Mouse (Mus musculus): ENCODE results near the gene Map3k3.

Map3k3 gene

DNA sequence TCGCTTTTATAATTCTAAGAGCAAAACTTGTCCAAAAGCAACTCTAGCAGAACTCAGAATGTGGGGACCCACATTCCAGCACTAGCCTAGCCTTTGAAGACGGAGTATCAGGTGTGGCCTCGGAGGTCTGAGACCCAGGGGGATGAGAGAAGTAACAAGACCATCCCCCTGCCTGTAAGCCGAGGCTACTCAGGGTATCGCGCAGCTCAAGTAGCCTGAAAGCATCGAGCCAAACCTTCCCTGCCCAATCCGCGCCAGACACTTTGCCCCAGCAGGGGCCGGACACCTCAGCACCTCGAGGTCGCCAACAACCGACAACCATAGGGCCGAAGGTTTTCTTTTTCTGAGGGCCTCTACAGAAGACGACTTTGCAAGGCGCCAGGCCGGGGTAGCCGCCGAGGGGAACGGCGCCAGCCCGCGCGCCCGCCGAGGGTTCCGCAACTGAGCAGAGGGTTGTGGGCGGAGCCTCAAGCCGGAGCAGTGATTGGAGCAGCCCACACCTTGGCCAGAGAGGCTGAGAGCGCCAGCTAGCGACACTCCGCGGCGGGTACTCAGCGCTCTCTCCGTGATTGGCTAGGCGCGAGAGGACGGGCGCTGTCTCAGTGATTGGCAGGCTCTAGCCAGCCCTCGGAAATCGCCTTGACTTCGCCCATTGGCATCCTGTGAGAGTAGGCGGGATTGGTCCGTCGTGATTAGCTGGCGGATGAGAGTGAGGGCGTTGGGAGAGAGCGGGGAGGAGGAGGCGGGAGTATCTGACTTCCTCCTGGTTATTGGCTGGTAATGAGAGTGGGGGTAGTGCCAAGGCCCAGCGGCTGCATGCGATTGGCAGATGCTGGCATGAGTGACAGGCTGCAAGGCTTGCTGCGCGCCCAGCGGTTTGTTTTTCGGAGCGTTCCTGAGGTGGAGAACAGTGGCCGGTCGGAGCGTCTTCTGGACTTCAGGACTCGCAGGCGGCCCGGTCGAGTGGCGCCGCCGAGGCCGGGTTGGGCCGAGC lies at the start of gene Map3k3:
TSS of gene Map3k3 (plus strand) at position 906 of the 994 bp plus-strand sequence.
- peak; percentile 99 for DNase-seq

DNA sequence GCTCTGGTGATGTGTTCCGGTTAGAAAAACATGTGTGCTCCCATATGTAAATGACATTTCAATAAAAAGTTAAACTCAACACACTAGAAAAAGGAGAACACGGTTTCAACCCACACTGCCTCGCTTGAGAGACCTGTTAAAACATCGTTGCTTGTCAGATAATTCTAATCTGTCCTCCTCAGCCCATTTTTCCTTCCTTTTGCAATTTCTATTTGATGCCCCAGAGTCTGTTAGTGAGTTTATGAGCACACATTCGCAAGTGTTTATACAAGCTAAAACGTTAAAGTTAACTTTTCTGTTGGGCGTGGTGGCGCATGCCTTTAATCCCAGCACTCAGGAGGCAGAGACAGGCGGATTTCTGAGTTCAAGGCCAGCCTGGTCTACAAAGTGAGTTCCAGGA lies 49.4 kb upstream of the Map3k3 start:
- no peak for DNase-seq

DNA sequence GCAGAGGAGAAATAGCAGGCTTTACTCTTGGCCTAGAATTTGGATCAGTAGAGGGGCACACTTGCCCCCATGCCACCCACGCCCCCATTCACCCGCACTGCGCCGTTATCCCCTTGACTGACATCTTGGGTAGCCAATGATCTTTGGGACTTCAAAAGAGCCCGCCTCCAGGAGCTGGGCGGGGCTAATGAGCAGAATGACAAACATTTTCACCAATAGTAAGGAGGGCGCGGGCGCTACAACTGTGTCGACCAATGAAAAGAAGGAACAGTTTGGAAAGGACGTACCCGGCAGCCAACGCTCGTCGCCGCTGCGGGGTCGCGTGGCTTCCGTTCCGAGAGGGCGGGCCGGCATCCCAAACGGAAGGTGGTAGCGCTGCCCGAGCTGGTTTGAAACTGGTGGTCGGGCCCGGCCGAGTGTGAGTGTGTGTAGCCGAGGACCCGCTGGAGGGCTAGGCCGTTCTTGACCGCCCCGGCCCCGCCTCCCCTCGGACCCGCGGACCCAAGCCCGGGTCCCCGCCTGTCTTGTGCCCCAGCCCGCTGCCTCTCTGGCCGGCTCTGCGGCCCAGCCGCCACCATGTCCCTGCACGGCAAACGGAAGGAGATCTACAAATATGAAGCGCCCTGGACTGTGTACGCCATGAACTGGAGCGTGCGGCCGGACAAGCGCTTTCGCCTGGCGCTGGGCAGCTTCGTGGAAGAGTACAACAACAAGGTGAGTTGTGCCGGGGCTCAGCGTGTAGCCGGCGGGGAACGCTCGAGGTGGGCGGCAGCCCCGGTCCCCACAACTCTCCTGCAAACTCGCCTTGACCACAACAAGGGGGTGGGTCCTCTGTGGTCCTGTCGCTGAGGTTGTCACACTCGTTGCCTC lies 47.6 kb upstream of the Map3k3 start, which contains the start of gene Dcaf7:
TSS of gene Dcaf7 (plus strand) at position 325 of the 870 bp plus-strand sequence.
- peak; percentile 95 to 98 for DNase-seq

DNA sequence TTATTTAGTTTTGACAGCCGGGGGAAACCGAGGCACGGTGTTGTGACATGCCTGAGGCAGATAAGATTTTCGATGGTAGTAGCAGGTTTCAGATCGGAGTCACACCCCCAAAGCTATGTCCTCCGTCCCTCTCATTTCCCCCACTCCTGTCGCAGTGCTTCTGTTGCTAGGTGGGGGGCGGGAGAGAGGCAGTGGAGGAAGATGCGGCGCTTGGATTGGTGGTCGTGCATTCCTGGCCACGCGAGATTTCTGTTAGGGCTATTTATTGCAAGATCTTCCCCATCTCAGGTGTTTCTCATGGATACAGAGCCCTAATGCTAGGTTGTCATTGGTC lies 47.0 kb upstream of the Map3k3 start:
- peak; percentile 64 to 81 for DNase-seq

DNA sequence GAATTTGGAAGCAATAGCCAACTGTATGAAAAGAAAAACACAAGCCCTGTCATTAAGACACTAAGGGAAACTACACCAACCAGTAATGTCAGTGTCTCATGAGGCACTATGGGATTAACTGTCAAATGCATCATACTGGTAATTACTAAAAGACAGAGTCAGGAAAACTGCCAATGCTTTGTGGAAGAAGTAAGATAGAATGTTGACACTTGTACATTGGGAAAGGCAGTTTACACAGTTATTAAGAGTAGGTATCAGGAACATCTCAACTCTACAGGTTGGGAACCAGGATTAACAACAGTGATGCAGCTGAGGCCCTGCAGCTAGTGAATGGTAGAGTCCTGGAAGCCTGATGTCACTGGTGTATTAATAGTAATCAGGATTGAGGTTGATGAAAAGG lies 40.1 kb upstream of the Map3k3 start:
- no peak for DNase-seq

DNA sequence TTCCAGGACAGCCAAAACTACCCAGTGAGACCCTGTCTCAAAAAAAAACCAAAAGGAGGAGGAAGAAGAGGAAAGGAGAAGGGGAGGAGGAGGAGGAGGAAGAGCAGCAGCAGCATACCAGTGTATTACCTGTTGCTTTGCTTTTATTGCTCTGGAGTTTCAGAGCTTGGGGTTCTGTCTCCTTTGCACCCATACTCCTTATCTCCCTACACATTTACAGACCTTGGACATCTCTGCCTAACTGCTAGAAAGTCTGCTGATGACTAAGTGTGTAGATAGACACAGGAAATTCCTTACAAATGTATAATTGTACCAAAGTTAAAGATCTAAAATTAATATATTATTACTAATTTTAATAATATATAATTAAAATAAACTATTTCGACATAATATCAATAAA lies 39.2 kb upstream of the Map3k3 start:
- DNase-seq: no peak

DNA sequence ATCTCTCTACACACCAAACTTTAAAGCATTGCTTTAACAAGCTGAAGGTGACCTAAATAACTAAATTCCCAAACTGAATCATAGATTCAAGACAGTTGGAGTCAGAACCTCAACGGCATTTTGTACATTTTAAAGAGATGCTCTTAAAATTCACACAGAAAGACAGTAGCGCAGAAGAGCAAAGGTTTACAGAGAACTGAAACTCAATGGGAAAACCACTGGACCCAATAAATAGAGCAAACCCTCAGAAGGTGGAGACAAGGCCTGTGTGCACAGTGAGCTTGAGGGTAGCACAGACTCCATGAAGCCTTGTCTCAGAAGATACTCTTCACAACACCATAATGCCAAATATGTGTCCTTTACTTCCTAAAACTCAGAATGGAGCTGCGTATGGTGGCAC lies 38.6 kb upstream of the Map3k3 start:
- DNase-seq: no peak

DNA sequence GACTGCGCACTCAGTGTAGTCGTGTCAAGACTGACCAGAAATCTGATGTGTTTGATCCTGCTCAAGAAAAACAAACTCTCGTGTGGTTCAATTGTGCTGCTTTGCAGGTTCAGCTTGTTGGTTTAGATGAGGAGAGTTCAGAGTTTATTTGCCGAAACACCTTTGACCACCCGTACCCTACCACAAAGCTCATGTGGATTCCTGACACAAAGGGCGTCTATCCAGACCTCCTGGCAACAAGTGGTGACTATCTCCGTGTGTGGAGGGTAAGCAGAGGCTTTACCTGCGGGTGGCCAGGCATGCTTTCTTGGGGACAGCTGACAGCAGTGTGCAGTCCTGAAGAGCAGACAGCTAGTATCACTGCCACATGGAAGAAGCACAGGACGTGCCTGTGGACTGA lies 37.8 kb upstream of the Map3k3 start:
- no peak for DNase-seq

DNA sequence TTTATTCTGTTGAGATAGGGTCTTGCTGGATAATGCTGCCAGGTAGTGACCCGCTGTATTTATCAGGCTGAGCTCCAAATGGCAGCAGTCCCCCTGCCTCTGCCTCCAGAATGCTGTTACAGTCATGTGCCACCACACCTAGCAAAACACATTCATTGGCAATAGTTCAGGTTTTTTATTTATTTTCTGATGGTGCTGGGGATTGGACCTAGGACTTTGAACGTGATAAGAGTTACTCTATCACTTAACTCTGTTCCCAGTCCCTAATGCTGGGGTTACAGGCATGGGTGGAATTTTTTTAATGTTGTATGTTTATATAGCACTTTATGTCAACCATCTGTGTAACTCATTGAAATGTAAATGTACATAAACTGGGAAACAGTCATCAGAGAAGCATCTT lies 30.5 kb upstream of the Map3k3 start:
- DNase-seq: no peak

DNA sequence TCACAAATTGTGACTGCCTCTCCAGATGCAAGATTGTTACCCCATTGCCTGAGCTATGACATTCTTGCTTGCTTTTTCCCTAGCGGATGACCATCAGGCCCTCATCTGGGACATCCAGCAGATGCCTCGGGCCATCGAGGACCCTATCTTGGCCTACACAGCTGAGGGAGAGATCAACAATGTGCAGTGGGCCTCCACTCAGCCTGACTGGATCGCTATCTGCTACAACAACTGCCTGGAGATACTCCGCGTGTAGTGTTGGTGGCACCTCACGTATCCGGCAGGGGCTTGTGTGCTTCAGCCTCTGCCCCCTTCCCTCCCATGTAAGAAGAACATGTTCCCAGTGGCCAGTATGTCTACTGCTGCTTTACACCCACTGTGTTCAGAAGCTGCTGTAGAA lies 29.8 kb upstream of the Map3k3 start:
- no peak for DNase-seq

DNA sequence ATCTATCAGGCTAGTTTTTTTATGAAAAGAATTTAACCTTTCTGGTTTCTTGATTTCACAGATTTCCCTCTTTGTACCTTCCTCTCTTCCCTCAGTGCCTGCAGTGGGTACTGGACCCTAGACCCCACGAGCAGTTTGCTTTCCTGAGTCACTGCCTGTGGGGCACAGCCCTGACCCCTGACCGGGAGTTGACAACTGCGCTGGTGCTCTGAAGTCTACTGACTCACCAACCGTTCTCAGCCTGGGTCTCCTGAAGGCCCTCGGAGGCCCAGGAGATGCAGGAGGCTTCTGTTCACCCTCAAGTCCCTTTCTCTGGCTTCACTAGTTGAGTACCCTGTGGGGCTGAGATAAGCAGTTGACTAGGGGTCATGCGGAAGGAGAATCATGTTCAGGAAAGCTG lies 29.1 kb upstream of the Map3k3 start:
- DNase-seq: no peak

DNA sequence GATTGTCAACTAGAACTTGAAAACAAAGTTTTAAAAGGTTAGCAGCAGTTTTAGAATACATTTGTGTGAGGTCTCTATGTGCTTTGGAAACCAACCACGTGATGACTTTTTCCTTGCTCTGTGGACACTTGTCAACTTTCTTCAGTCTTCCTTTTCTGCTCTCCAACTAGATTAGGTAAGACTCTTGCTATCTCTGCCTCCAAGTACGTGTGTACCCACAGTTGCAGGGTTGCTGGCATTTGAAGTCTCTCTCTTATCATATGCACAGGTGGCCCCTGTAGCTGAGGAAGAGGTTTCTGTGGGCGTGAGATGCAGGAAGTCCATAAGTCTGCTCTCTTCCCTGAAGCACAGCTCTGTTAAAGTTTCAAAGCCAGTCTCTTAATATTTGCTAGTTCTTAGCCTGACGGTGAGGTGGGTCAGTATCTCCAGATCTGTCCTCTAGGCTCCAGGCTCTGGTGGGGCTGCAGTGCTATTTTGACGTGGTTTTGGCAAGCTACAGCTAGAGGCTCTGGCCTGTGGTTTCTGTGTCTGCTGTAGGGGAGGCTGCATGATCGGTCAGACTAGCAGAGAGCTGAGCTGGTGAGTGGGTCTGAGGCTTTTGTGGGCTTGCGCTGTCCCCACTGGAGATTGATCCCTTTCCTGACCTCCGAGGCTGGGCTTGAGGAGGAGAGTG lies 27.5 kb upstream of the Map3k3 start:
- no peak for DNase-seq

DNA sequence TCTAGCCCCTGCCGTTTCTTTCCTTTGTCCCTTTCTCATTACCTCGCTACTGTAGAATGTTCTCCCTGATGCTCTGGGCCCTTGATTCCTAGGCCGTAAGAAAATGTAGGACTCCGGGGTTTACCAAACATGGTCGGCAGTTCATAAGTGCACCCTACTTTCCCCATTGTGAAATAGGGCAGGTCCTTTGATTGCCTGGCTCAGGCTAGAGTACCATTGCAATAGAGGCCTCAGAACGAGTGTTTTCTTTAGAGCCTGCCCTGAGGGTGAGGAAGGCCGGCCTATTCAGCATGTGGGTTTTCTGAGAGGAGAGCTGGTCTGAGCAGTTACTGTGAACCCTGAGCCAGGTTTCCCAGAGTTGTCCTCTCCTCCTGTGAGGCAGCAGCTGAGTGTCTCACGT lies 26.4 kb upstream of the Map3k3 start:
- no peak for DNase-seq

DNA sequence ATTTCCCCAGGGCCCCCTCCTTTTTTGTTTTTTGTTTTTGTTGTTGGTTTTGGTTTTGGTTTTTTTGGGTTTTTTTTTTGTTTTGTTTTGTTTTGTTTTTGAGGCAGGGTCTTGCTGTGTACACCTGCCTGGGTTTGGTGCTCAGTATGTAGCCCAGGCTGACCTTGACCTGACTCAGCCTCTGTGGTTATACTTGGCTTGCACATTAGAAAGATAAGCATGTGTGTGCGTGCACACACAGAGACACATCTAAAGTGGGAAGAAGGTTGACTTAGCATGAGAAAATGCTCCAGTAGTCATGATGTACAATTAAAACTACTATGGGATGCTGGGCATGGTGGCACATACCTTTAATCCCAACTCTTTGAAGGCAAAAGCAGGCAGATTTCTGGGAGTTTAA lies 23.9 kb upstream of the Map3k3 start:
- DNase-seq: no peak

DNA sequence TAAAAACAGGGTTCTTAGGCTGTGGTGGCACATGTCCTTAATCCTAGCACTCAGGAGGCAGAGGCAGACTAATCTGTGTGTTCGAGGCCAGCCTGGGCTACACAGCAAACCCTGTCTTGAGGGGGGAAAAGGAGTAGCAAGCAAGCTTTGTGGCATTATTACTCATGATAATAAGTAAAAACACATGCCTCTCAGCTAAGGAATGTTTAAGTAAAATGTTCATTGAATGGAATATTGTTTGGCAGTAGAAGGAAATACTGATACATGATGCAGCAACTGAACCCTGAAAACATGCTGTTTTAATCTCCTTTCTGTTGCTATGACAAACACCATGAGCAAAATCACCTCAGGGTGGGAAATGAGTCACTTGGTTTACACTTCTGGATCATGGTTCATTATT lies 23.1 kb upstream of the Map3k3 start:
- DNase-seq: no peak

DNA sequence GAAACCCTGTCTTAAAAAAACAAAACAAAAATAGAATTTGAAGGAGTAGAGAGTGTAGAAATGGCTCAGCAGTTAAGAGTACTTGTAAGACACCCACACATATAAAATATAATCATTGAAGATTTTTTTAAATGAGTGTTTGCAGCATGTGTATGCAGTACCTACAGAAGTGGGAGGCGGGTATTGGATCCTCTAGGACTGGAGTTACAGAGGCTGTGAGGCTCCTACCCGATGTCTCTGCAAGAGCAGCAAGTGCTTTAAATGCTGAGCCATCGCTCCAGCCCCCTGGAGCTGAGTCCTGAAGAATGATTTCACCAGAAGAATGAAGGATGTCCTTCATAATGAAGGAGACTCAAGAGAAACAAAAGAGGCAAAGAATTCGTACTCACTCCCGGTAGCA lies 20.7 kb upstream of the Map3k3 start:
- no peak for DNase-seq

DNA sequence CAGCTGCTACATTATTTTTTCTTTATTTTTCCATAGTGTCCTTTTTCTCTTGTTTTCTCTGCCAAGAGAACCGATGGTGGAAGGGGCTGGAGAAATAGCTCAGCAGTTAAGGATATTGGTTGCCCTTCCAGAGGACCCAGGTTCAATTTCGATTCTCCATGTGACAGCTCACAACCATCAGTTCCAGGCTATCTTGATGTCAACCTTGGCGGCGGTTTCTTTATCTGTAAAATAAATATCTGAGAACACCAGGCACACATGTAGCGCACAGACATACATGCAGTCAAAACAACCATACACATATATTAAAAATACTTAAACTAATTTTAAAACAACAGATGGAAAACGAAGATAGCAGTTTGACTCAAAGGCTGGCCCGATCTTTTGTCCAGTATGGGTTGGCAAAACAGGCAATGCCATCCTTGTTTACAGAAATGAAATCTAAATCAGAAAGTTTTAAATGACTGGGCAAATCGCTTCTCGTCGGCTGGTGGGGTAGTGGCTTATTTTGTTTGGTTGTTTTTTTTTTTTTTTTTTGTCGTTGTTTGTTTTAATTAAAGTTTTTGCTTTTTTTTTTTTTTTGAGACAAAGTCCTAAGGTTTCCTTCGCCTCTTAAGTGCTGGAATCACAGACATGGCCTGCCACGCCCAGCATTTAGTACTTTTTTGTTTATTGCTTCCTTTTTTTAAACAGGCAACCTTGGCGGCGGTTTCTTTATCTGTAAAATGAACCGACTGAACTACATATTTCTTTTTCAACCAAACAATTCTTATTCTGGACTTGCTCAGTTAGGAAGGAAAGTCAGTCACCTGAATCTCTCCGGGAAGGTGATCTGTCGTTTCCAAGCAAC lies 19.1 kb upstream of the Map3k3 start:
- DNase-seq: no peak

DNA sequence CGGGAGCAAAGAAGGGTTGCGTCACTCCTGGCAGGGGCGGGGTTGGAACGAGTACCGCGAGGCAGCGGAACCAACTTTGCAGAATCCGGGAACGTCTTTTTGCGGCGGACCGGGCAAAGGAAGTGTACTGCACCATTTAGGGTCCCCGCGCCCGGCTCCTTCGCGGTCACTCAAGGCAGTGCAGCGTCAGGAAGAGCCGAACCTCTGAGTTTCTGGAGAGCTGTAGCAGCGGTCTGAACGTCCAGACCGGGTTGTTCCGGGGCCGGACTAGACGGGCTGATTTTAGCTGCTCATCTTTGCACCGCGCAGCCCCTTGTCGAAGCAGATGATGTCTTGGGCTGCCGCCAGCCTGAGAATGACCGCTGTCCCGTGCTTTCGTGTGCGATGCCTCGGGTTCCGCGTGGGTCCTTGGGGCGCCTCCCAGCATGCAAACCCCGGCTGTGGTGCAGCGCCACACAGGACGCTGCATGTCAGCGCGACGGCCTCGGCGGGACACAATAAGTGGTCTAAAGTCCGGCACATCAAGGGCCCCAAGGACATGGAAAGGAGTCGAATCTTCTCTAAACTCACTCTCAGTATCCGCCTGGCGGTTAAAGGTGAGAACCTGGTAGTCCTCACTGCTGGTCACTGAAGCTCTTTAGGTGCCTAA lies 18.4 kb upstream of the Map3k3 start, which contains the start of gene Taco1:
TSS of gene Taco1 (plus strand) at position 139 of the 649 bp plus-strand sequence.
- DNase-seq: peak; percentile 97 to 98

DNA sequence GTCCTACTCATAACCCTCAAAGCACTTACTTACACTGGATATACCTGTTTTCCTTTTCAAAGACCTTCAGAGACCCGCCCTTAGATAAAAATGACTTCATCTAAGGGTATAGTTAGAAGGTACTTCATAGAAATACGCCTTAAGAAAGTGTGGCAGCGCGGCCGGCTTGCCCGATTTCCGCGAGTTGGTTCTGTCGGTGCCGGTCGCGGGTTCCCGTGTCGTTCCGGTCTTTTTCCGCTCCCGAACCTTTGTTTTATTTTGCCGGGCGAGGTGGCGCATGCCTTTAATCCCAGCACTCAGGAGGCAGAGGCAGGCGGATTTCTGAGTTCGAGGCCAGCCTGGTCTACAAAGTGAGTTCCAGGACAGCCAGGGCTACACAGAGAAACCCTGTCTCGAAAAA lies 17.8 kb upstream of the Map3k3 start:
- peak; percentile 51 to 68 for DNase-seq

DNA sequence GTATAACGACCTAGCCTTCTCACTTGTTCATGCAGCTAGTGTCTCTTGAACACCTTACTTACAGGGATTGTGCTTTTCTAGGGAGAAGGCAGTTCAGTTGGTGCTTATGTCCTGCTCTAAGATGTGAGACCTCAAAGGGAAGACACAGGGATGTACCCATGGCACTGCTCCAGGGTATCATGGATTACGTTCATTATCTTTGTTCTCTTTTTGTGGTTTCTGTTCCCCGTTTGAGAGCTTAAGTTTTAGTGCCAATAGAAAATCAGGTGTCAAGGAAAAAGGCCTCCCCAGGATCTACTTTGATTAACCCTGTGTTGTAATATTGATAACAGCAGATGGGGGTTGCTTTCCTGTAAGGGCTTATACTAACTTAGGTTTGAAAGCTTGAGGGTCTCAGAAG lies 10.6 kb upstream of the Map3k3 start:
- DNase-seq: no peak

DNA sequence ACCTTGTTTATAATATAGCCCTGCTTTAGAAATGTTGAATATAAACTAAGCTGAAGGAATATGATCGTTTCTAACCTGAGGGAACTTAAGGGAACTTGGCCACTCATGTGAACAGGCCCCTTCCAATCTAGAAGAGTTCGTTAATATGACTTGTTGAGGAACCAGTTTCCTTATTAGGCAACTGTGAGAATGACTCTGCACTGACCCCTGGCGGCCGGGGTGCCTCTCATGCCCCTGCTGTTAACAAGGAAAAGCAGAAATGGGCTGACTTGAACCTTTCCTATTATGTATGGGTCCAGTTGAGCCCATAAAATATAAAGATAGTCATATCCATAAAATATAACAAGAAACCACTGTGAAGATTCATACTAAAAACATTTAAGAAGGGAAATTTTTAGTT lies 8.1 kb upstream of the Map3k3 start:
- DNase-seq: peak; percentile 87 to 88

Data from kidney, postnatal 4 days (tissue).